Comparison of ENCODE assay signal across 16 mouse cellular contexts in the genomic region with DNA sequence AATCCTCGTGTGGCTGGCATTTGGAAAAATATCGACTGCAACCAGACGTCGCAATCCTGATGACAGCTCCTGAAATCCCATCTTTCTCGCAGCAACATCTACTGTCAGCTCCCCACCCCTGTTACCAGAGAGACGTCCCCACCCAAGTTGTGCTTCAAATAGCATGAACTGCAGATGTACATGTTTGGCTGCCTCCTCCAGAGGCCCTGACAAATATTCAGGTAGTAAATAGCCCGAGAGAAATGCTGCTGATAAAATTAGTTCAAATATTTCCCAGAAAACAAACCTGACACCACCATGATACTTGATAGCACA.
A peak's percentile ranks its signal among the peaks of the same experiment; 100 is the strongest.
DNase-seq lines count a peak whose midpoint lies in the region; ATAC-seq and TF ChIP-seq lines count a peak whose summit lies in the region.
"Had no signal": no experiment of that assay in that cellular context is flagged by ENCODE, and none has a peak within 500 bp of the region (broad histone marks: within the 10 kb centered on the region; RNA-seq: fewer than 3 reads in every experiment).

No protein-coding gene starts in this region.

- no peaks in the 10 kb centered on the region for H3K36me3 ChIP-seq in forebrain, embryonic 13.5 days (ENCODE audit: poor library complexity, severe bottlenecking)
- no peaks in the 10 kb centered on the region for H3K36me3 ChIP-seq in forebrain, embryonic 12.5 days (replicated peaks)
- H3K36me3 ChIP-seq in heart, embryonic 14.5 days (ENCODE audit: control insufficient read depth, insufficient read depth, low read length), result no peaks in the 10 kb centered on the region
- no peaks in the 10 kb centered on the region for H3K36me3 ChIP-seq in heart, embryonic 11.5 days (ENCODE audit: control insufficient read depth, insufficient read depth, low read length)
- no peaks in the 10 kb centered on the region for H3K36me3 ChIP-seq in limb, embryonic 14.5 days (ENCODE audit: control insufficient read depth, insufficient read depth, low read length)
- H3K36me3 ChIP-seq in limb, embryonic 10.5 days, result no peaks in the 10 kb centered on the region
- no peaks in the 10 kb centered on the region for H3K36me3 ChIP-seq in midbrain, embryonic 16.5 days (ENCODE audit: control insufficient read depth, insufficient read depth, low read length)

- no peaks in the 10 kb centered on the region for H3K27me3 ChIP-seq in forebrain, embryonic 13.5 days
- H3K27me3 ChIP-seq in forebrain, embryonic 12.5 days, result no peaks in the 10 kb centered on the region
- no peaks in the 10 kb centered on the region for H3K27me3 ChIP-seq in heart, embryonic 14.5 days (ENCODE audit: control insufficient read depth, insufficient read depth, low read length)
- no peaks in the 10 kb centered on the region for H3K27me3 ChIP-seq in heart, embryonic 11.5 days (ENCODE audit: control insufficient read depth, insufficient read depth, low read length)
- no peaks in the 10 kb centered on the region for H3K27me3 ChIP-seq in limb, embryonic 14.5 days (ENCODE audit: control insufficient read depth, insufficient read depth, low read length)
- no peaks in the 10 kb centered on the region for H3K27me3 ChIP-seq in limb, embryonic 10.5 days (ENCODE audit: low read depth, poor library complexity, severe bottlenecking)
- H3K27me3 ChIP-seq in midbrain, embryonic 16.5 days (ENCODE audit: control insufficient read depth, insufficient read depth, low read depth, low read length), result no peaks in the 10 kb centered on the region

- peaks cover 21% of the 10 kb centered on the region for H3K4me1 ChIP-seq in forebrain, embryonic 13.5 days
- H3K4me1 ChIP-seq in forebrain, embryonic 12.5 days, result 0 out of 2 replicates have a peak, but pooled peaks cover 5% of the 10 kb centered on the region
- H3K4me1 ChIP-seq in heart, embryonic 14.5 days (ENCODE audit: control insufficient read depth in 2 of 2, insufficient read depth in 2 of 2, low read length in 2 of 2), result peaks cover 7 to 19% of the 10 kb centered on the region in 2 experiments; a peak in 3 of 4 replicates
- H3K4me1 ChIP-seq in heart, embryonic 11.5 days (ENCODE audit: control insufficient read depth, insufficient read depth, low read length), result peaks cover 6% of the 10 kb centered on the region; the same call in 1 of the 2 replicates
- 0 out of 2 replicates have a peak, but pooled peaks cover 5% of the 10 kb centered on the region for H3K4me1 ChIP-seq in limb, embryonic 14.5 days (ENCODE audit: control insufficient read depth, insufficient read depth, low read length)
- H3K4me1 ChIP-seq in limb, embryonic 10.5 days, result no peaks in the 10 kb centered on the region
- H3K4me1 ChIP-seq in midbrain, embryonic 16.5 days (ENCODE audit: control insufficient read depth, insufficient read depth, low read length), result peaks cover 4% of the 10 kb centered on the region

- no peak overlapping the region for H3K9ac ChIP-seq in forebrain, embryonic 13.5 days
- no peak overlapping the region for H3K9ac ChIP-seq in forebrain, embryonic 12.5 days
- no peak overlapping the region for H3K9ac ChIP-seq in heart, embryonic 14.5 days (ENCODE audit: low read length)
- no peak overlapping the region for H3K9ac ChIP-seq in heart, embryonic 11.5 days (ENCODE audit: low read depth, low read length)
- H3K9ac ChIP-seq in limb, embryonic 14.5 days (ENCODE audit: low read depth, low read length, severe bottlenecking), result no peak overlapping the region
- H3K9ac ChIP-seq in midbrain, embryonic 16.5 days (ENCODE audit: low read depth, low read length), result no peak overlapping the region
- H3K9ac ChIP-seq: lung, embryonic 14.5 days had no signal

- ATAC-seq in forebrain, embryonic 13.5 days, result no peak; the same call in 1 of the 2 replicates
- ATAC-seq in forebrain, embryonic 12.5 days (ENCODE audit: low FRiP score), result no peak
- 0 out of 2 replicates have a peak, but pooled peaks have one; percentile 39 for ATAC-seq in heart, embryonic 14.5 days (ENCODE audit: insufficient number of reproducible peaks, insufficient read depth, low FRiP score, low read depth)
- ATAC-seq in heart, embryonic 11.5 days (replicated peaks; ENCODE audit: insufficient number of reproducible peaks, low FRiP score, low TSS enrichment), result no peak
- ATAC-seq in limb, embryonic 14.5 days (ENCODE audit: low FRiP score, low read depth), result no peak
- 0 out of 2 replicates have a peak, but pooled peaks have one; percentile 25 for ATAC-seq in midbrain, embryonic 16.5 days

- peak overlapping the region; percentile 13; the same call in 1 of the 2 replicates for H3K4me2 ChIP-seq in forebrain, embryonic 13.5 days
- no peak overlapping the region for H3K4me2 ChIP-seq in forebrain, embryonic 12.5 days
- peak overlapping the region; percentile 28; the same call in 1 of the 2 replicates for H3K4me2 ChIP-seq in heart, embryonic 14.5 days (ENCODE audit: low read length)
- no peak overlapping the region for H3K4me2 ChIP-seq in heart, embryonic 11.5 days
- H3K4me2 ChIP-seq in limb, embryonic 14.5 days (replicated peaks; ENCODE audit: low read depth, low read length, severe bottlenecking), result no peak overlapping the region
- peak overlapping the region; percentile 27; the same call in 1 of the 2 replicates for H3K4me2 ChIP-seq in midbrain, embryonic 16.5 days (ENCODE audit: low read length)
- H3K4me2 ChIP-seq: lung, embryonic 14.5 days had no signal

- peak; percentile 23 for DNase-seq in limb, embryonic 14.5 days (ENCODE audit: low spot score)
- DNase-seq in limb, embryonic 10.5 days (ENCODE audit: low spot score), result no peak
- DNase-seq in adrenal gland, postnatal 36 days, result no peak
- DNase-seq: adrenal gland, postnatal 14 days; cerebellum, adult 9-10 months; kidney, adult 11 months; kidney, postnatal 14 days; liver; thymus, postnatal 14 days had no signal

- no peak overlapping the region for H3K4me3 ChIP-seq in forebrain, embryonic 13.5 days
- H3K4me3 ChIP-seq in forebrain, embryonic 12.5 days (replicated peaks), result no peak overlapping the region
- H3K4me3 ChIP-seq in heart, embryonic 14.5 days (ENCODE audit: control insufficient read depth in 1 of 2, insufficient read depth in 1 of 2, low read depth in 1 of 2, low read length in 2 of 2), result no peak overlapping the region
- H3K4me3 ChIP-seq in heart, embryonic 11.5 days (ENCODE audit: low read depth, low read length), result no peak overlapping the region
- H3K4me3 ChIP-seq in limb, embryonic 14.5 days (replicated peaks; ENCODE audit: low read length), result no peak overlapping the region
- H3K4me3 ChIP-seq in limb, embryonic 10.5 days, result no peak overlapping the region
- H3K4me3 ChIP-seq in midbrain, embryonic 16.5 days (ENCODE audit: low read depth, low read length), result no peak overlapping the region

- 71% methylated on average over 7 of the region's 7 CpGs for WGBS in forebrain, embryonic 13.5 days
- 80% methylated on average over 7 of the region's 7 CpGs for WGBS in forebrain, embryonic 12.5 days
- WGBS in heart, embryonic 14.5 days, result 27% methylated on average over 7 of the region's 7 CpGs
- WGBS in heart, embryonic 11.5 days (ENCODE audit: insufficient replicate concordance), result 57% methylated on average over 7 of the region's 7 CpGs
- WGBS in limb, embryonic 14.5 days, result 67% methylated on average over 7 of the region's 7 CpGs
- 88% methylated on average over 7 of the region's 7 CpGs for WGBS in limb, embryonic 10.5 days
- 67% methylated on average over 7 of the region's 7 CpGs for WGBS in midbrain, embryonic 16.5 days

- no peak for TF ChIP-seq POLR2A in limb, embryonic 14.5 days (IDR thresholded peaks at IDR 0.05; ENCODE audit: borderline replicate concordance, extremely low read depth, insufficient read depth, insufficient read length)

- peak overlapping the region; percentile 55; the same call in 1 of the 2 replicates for H3K27ac ChIP-seq in forebrain, embryonic 13.5 days
- H3K27ac ChIP-seq in forebrain, embryonic 12.5 days, result no peak overlapping the region
- peak overlapping the region; percentile 54 to 79 for H3K27ac ChIP-seq in heart, embryonic 14.5 days (replicated peaks in 1 of 2; ENCODE audit: control insufficient read depth in 1 of 2, insufficient read depth in 1 of 2, low read depth in 2 of 2, low read length in 2 of 2)
- no peak overlapping the region for H3K27ac ChIP-seq in heart, embryonic 11.5 days (ENCODE audit: low read depth, low read length)
- H3K27ac ChIP-seq in limb, embryonic 14.5 days (replicated peaks; ENCODE audit: low read depth, low read length), result no peak overlapping the region; the same call in 1 of the 2 replicates
- H3K27ac ChIP-seq in limb, embryonic 10.5 days, result no peak overlapping the region
- peak overlapping the region; percentile 53; the same call in 1 of the 2 replicates for H3K27ac ChIP-seq in midbrain, embryonic 16.5 days (ENCODE audit: low read length)
- H3K27ac ChIP-seq: stomach, postnatal 0 days had no signal

- no peaks in the 10 kb centered on the region for H3K9me3 ChIP-seq in forebrain, embryonic 13.5 days (replicated peaks)
- no peaks in the 10 kb centered on the region for H3K9me3 ChIP-seq in forebrain, embryonic 12.5 days
- no peaks in the 10 kb centered on the region for H3K9me3 ChIP-seq in heart, embryonic 14.5 days (ENCODE audit: control insufficient read depth, low read length)
- no peaks in the 10 kb centered on the region for H3K9me3 ChIP-seq in heart, embryonic 11.5 days (replicated peaks; ENCODE audit: control insufficient read depth, low read length)
- no peaks in the 10 kb centered on the region; the same call in 1 of the 2 replicates for H3K9me3 ChIP-seq in limb, embryonic 14.5 days (ENCODE audit: control insufficient read depth, low read length)
- no peaks in the 10 kb centered on the region for H3K9me3 ChIP-seq in limb, embryonic 10.5 days (replicated peaks)
- H3K9me3 ChIP-seq in midbrain, embryonic 16.5 days (replicated peaks; ENCODE audit: control insufficient read depth, low read length, poor library complexity, severe bottlenecking), result no peaks in the 10 kb centered on the region

Comparison
In these comparisons a context has a peak if more than half of its experiments do, and no peak if none do; other contexts are left out.
1. ATAC-seq: peak in heart, embryonic 14.5 days (single experiment) and midbrain, embryonic 16.5 days (single experiment); none in forebrain, embryonic 13.5 days (single experiment), forebrain, embryonic 12.5 days (single experiment), heart, embryonic 11.5 days (single experiment) and limb, embryonic 14.5 days (single experiment).
2. H3K27ac ChIP-seq: peak in forebrain, embryonic 13.5 days (single experiment), heart, embryonic 14.5 days (2 of 2) and midbrain, embryonic 16.5 days (single experiment); none in forebrain, embryonic 12.5 days (single experiment), heart, embryonic 11.5 days (single experiment), limb, embryonic 14.5 days (single experiment) and limb, embryonic 10.5 days (single experiment).
3. H3K4me2 ChIP-seq: peak in forebrain, embryonic 13.5 days (single experiment), heart, embryonic 14.5 days (single experiment) and midbrain, embryonic 16.5 days (single experiment); none in forebrain, embryonic 12.5 days (single experiment), heart, embryonic 11.5 days (single experiment) and limb, embryonic 14.5 days (single experiment).